Mouse (Mus musculus): ENCODE measurements around the gene 4932429P05Rik.

4932429P05Rik gene

GRCm38 (mm10) chrX:89751968-89752367 is at the start of gene 4932429P05Rik:
4932429P05Rik (plus strand) TSS chrX:89752268.
- DNase-seq (ENCODE audit: inconsistent age in 2 of 2, low spot score in 1 of 2): no peak
